Mouse (Mus musculus) T-helper 17 cell (primary cell): Measurements from ENCODE around the gene Cubn.

Experiments
- in situ Hi-C, 2 experiments: fragments of 300-600 bp; cut with MboI, MseI; formaldehyde crosslinking; loops; 1 replicate in 1 of 2; 2 replicates in 1 of 2; pipeline ENCODE4 v1.15.1; 2025; ENCODE audit warnings: high pct_unique_total_duplicates in 2 of 2

Cubn gene

GRCm38 (mm10) chr2:13264875-13265274, 226.7 kb downstream of the Cubn start:
- in situ Hi-C loops: loop anchor here in 1 of 2 experiments (10.0 to 25.0 kb wide), 2 partner anchors 828 to 1420 kb away; no protein-coding TSS in a partner anchor

- in situ Hi-C loops: loop anchor here in 1 of 2 experiments (10.0 to 25.0 kb wide), 2 partner anchors 826 to 1422 kb away; no protein-coding TSS in a partner anchor
Observed at GRCm38 (mm10) chr2:13263150-13263549, 228.5 kb downstream of the Cubn start.

GRCm38 (mm10) chr2:13258606-13259005, 233.0 kb downstream of the Cubn start:
- in situ Hi-C loops: loop anchor here in 1 of 2 experiments (25.0 kb wide), 1 partner anchor 821 kb away; no protein-coding TSS in a partner anchor

GRCm38 (mm10) chr2:13240711-13241110, 250.9 kb downstream of the Cubn start:
- in situ Hi-C loops: loop anchor here (5.0 to 25.0 kb wide), 3 partner anchors 228 to 778 kb away; partner anchors contain the start of gene C1ql3 (in 1 of the 2)

- in situ Hi-C loops: loop anchor here (5.0 to 25.0 kb wide), 2 partner anchors 530 to 775 kb away; no protein-coding TSS in a partner anchor
Observed at GRCm38 (mm10) chr2:13237140-13237901, 254.3 kb downstream of the Cubn start.

GRCm38 (mm10) chr2:13235696-13236095, 255.9 kb downstream of the Cubn start:
- in situ Hi-C loops: loop anchor here (5.0 to 25.0 kb wide), 2 partner anchors 528 to 773 kb away; no protein-coding TSS in a partner anchor

- in situ Hi-C loops: loop anchor here (5.0 to 25.0 kb wide), 2 partner anchors 527 to 772 kb away; no protein-coding TSS in a partner anchor
Observed at GRCm38 (mm10) chr2:13234796-13235195, 256.8 kb downstream of the Cubn start.

GRCm38 (mm10) chr2:13233902-13234301, 257.7 kb downstream of the Cubn start:
- in situ Hi-C loops: loop anchor here in 1 of 2 experiments (25.0 kb wide), 1 partner anchor 772 kb away; no protein-coding TSS in a partner anchor

GRCm38 (mm10) chr2:13233254-13233835, 258.3 kb downstream of the Cubn start:
- in situ Hi-C loops: loop anchor here in 1 of 2 experiments (25.0 kb wide), 1 partner anchor 771 kb away; no protein-coding TSS in a partner anchor

GRCm38 (mm10) chr2:13232305-13232704, 259.3 kb downstream of the Cubn start:
- in situ Hi-C loops: loop anchor here in 1 of 2 experiments (25.0 kb wide), 1 partner anchor 770 kb away; no protein-coding TSS in a partner anchor

- in situ Hi-C loops: loop anchor here in 1 of 2 experiments (25.0 kb wide), 1 partner anchor 767 kb away; no protein-coding TSS in a partner anchor
Observed at GRCm38 (mm10) chr2:13229686-13230085, 261.9 kb downstream of the Cubn start.
